Mouse (Mus musculus): ENCODE measurements around the gene Tnnt2. TPM values are rescaled to one million over a fixed set of nuclear protein-coding genes. Genes with fewer than 3 reads are reported as not detected.

Gene Tnnt2
- polyA plus RNA-seq, 1 experiment from 2014 or later = 7,347 TPM

DNA sequence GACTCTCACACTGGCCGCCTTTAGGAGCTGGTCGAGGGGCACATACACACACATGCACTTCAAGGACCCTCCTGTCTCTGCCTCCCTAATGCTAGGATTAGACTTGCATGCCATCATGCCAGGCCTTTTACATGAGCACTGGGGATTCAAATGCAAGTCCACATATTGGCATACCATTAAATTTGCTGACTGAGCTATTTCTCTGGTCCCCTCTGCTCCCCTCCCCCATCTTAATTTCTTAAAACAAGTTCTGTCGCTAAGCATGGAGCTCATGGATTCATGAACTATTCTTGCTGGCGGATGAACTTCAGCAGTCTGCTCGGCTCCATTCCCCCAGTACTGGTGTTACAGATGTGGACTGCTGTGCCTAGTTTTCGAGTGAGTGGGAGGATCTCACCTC lies 56.6 kb downstream of the Tnnt2 start:
- Histone ChIP-seq H3K4me3 (ENCODE audit: control insufficient read depth in 1 of 2, insufficient read depth in 1 of 2, low read depth in 1 of 2, low read length in 2 of 2) (no peak overlapping the region), H3K9ac (ENCODE audit: low read length) (no peak overlapping the region), H3K4me2 (ENCODE audit: low read length) (no peak overlapping the region), H3K27ac (replicated peaks in 1 of 2; ENCODE audit: control insufficient read depth in 1 of 2, insufficient read depth in 1 of 2, low read depth in 2 of 2, low read length in 2 of 2) (no peak overlapping the region), H3K27me3 (ENCODE audit: control insufficient read depth, insufficient read depth, low read length) (peaks cover 3% of the 10 kb centered on the region; the same call in 1 of the 2 replicates), H3K4me1 (ENCODE audit: control insufficient read depth in 2 of 2, insufficient read depth in 2 of 2, low read length in 2 of 2) (no peaks in the 10 kb centered on the region; a peak in 1 of 4 replicates), H3K9me3 (ENCODE audit: control insufficient read depth, low read length) (no peaks in the 10 kb centered on the region), H3K36me3 (ENCODE audit: control insufficient read depth, insufficient read depth, low read length) (no peaks in the 10 kb centered on the region)
- ATAC-seq (ENCODE audit: insufficient number of reproducible peaks, insufficient read depth, low FRiP score, low read depth) = no peak
- 83% methylated on average over 6 of the region's 6 CpGs for WGBS

DNA sequence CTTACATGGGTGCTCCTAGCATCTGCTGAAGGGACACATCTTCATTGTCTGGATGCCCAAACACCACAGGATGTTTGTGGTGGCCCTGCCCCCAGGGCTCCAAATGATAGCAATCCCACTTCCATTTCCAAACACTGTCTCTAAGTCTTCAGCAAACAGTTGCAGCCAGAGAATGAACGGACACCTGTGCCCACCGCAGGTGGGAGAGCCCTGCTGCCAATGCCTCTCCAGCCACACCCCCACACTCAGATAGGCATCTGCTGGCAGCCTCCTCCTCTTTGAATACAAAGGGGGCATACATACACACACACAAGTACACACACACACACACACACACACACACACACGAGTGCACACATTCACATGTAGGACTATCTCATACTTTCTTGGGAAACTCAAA lies 57.2 kb downstream of the Tnnt2 start:
- no peak overlapping the region for H3K27ac ChIP-seq (replicated peaks in 1 of 2; ENCODE audit: control insufficient read depth in 1 of 2, insufficient read depth in 1 of 2, low read depth in 2 of 2, low read length in 2 of 2)
- H3K9me3 ChIP-seq (ENCODE audit: control insufficient read depth, low read length) = no peaks in the 10 kb centered on the region
- ATAC-seq (ENCODE audit: insufficient number of reproducible peaks, insufficient read depth, low FRiP score, low read depth) = no peak
- H3K36me3 ChIP-seq (ENCODE audit: control insufficient read depth, insufficient read depth, low read length) = no peaks in the 10 kb centered on the region
- no peak overlapping the region for H3K4me3 ChIP-seq (ENCODE audit: control insufficient read depth in 1 of 2, insufficient read depth in 1 of 2, low read depth in 1 of 2, low read length in 2 of 2)
- H3K4me1 ChIP-seq (ENCODE audit: control insufficient read depth in 2 of 2, insufficient read depth in 2 of 2, low read length in 2 of 2) = no peaks in the 10 kb centered on the region; a peak in 1 of 4 replicates
- 91% methylated on average over 3 of the region's 3 CpGs for WGBS
- no peak overlapping the region for H3K9ac ChIP-seq (ENCODE audit: low read length)
- H3K27me3 ChIP-seq (ENCODE audit: control insufficient read depth, insufficient read depth, low read length) = peaks cover 3% of the 10 kb centered on the region; the same call in 1 of the 2 replicates
- H3K4me2 ChIP-seq (ENCODE audit: low read length) = no peak overlapping the region

DNA sequence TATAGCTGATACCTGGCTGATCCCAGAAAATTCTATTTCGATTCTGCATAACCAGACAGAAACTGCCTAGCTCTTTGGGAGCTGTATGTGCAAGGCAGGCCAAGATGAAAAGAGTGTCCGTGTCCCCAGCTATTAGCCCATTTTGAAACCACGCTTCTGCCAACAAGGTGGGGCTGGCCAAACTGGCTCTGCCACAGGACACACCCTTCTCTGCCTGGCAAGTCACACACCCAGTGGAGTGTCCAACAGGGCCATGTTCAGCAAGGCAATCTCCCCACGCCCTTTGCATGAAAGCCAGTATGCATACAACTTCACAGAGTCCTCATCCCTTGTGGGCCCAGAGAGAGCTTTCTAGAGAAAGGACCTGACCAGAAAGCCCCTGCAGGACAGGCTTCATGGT lies 59.2 kb downstream of the Tnnt2 start:
- no peaks in the 10 kb centered on the region for H3K36me3 ChIP-seq (ENCODE audit: control insufficient read depth, insufficient read depth, low read length)
- H3K4me3 ChIP-seq (ENCODE audit: control insufficient read depth in 1 of 2, insufficient read depth in 1 of 2, low read depth in 1 of 2, low read length in 2 of 2) = no peak overlapping the region
- WGBS = 80% methylated on average over 4 of the region's 4 CpGs
- no peak overlapping the region for H3K9ac ChIP-seq (ENCODE audit: low read length)
- H3K9me3 ChIP-seq (ENCODE audit: control insufficient read depth, low read length) = no peaks in the 10 kb centered on the region
- H3K27ac ChIP-seq (replicated peaks in 1 of 2; ENCODE audit: control insufficient read depth in 1 of 2, insufficient read depth in 1 of 2, low read depth in 2 of 2, low read length in 2 of 2) = no peak overlapping the region
- H3K4me1 ChIP-seq (ENCODE audit: control insufficient read depth in 2 of 2, insufficient read depth in 2 of 2, low read length in 2 of 2) = no peaks in the 10 kb centered on the region; a peak in 1 of 4 replicates
- ATAC-seq (ENCODE audit: insufficient number of reproducible peaks, insufficient read depth, low FRiP score, low read depth) = no peak
- no peak overlapping the region for H3K4me2 ChIP-seq (ENCODE audit: low read length)
- peaks cover 3% of the 10 kb centered on the region; the same call in 1 of the 2 replicates for H3K27me3 ChIP-seq (ENCODE audit: control insufficient read depth, insufficient read depth, low read length)

GRCm38 (mm10) chr1:135899295-135899694 lies 63.1 kb downstream of the Tnnt2 start:
- 88% methylated on average over 6 of the region's 6 CpGs for WGBS
- H3K27me3 ChIP-seq (ENCODE audit: control insufficient read depth, insufficient read depth, low read length) = peaks cover 3% of the 10 kb centered on the region; the same call in 1 of the 2 replicates

DNA sequence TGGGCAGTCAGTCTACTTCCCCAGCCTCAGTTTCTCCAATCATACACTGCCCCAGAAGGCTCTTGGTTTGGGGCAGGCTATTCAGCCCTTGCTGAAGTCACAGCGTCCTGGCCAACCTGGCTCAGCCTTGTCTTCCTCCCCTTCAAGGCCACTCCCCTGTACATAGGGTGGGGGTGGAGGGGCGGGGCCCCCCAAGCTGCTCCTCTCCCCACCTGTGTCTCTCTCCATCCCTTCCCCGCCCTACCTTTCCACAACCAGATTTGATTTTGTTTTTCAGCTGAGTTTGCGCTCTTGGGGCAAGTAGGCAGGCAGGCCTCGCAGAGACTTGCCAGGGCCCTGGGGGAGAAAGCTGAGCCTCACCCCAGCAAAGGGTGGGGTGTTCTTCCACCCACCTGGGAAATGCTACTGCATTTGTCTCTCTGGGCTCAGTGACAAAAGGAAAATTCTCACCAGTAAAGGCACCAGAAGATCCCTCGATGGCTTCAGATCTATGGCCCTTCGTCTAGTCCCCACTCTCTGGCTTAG lies 63.9 kb downstream of the Tnnt2 start:
- no peak for ATAC-seq (ENCODE audit: insufficient number of reproducible peaks, insufficient read depth, low FRiP score, low read depth)
- H3K4me3 ChIP-seq (ENCODE audit: control insufficient read depth in 1 of 2, insufficient read depth in 1 of 2, low read depth in 1 of 2, low read length in 2 of 2) = no peak overlapping the region
- no peaks in the 10 kb centered on the region for H3K9me3 ChIP-seq (ENCODE audit: control insufficient read depth, low read length)
- H3K36me3 ChIP-seq (ENCODE audit: control insufficient read depth, insufficient read depth, low read length) = no peaks in the 10 kb centered on the region
- no peak overlapping the region for H3K4me2 ChIP-seq (ENCODE audit: low read length)
- H3K27me3 ChIP-seq (ENCODE audit: control insufficient read depth, insufficient read depth, low read length) = peaks cover 3% of the 10 kb centered on the region; the same call in 1 of the 2 replicates
- no peaks in the 10 kb centered on the region for H3K4me1 ChIP-seq (ENCODE audit: control insufficient read depth in 2 of 2, insufficient read depth in 2 of 2, low read length in 2 of 2)
- no peak overlapping the region for H3K9ac ChIP-seq (ENCODE audit: low read length)
- WGBS = 63% methylated on average over 7 of the region's 7 CpGs
- H3K27ac ChIP-seq (replicated peaks in 1 of 2; ENCODE audit: control insufficient read depth in 1 of 2, insufficient read depth in 1 of 2, low read depth in 2 of 2, low read length in 2 of 2) = no peak overlapping the region

More at GRCm38 (mm10) chr1:135899295-135899694, 63.1 kb downstream of the Tnnt2 start:
- Histone ChIP-seq H3K36me3 (ENCODE audit: control insufficient read depth, insufficient read depth, low read length) (no peaks in the 10 kb centered on the region), H3K9me3 (ENCODE audit: control insufficient read depth, low read length) (no peaks in the 10 kb centered on the region), H3K9ac (ENCODE audit: low read length) (no peak overlapping the region), H3K4me2 (ENCODE audit: low read length) (no peak overlapping the region), H3K27ac (replicated peaks in 1 of 2; ENCODE audit: control insufficient read depth in 1 of 2, insufficient read depth in 1 of 2, low read depth in 2 of 2, low read length in 2 of 2) (no peak overlapping the region), H3K4me3 (ENCODE audit: control insufficient read depth in 1 of 2, insufficient read depth in 1 of 2, low read depth in 1 of 2, low read length in 2 of 2) (no peak overlapping the region), H3K4me1 (ENCODE audit: control insufficient read depth in 2 of 2, insufficient read depth in 2 of 2, low read length in 2 of 2) (no peaks in the 10 kb centered on the region)
- no peak for ATAC-seq (ENCODE audit: insufficient number of reproducible peaks, insufficient read depth, low FRiP score, low read depth)

Other genes with a start within 250 kb of the Tnnt2 start
- gene Nav1, start 229.1 kb upstream of the Tnnt2 start, polyA plus RNA-seq (2014; fragmentation: Nextera tagmentation; extraction: Ambion mirVana) = 28.0 and 33.6 TPM in 2 replicates
- 133 and 220 TPM in 2 replicates for gene Csrp1, start 116.3 kb upstream of the Tnnt2 start, polyA plus RNA-seq (2014; fragmentation: Nextera tagmentation; extraction: Ambion mirVana)
- 72.4 and 77.2 TPM in 2 replicates for gene Phlda3, start 70.2 kb upstream of the Tnnt2 start, polyA plus RNA-seq (2014; fragmentation: Nextera tagmentation; extraction: Ambion mirVana)
- 5,020 and 5,035 TPM in 2 replicates for gene Tnni1, start 56.9 kb upstream of the Tnnt2 start, polyA plus RNA-seq (2014; fragmentation: Nextera tagmentation; extraction: Ambion mirVana)
- gene Lad1, start 17.8 kb upstream of the Tnnt2 start, polyA plus RNA-seq (2014; fragmentation: Nextera tagmentation; extraction: Ambion mirVana) = 3.1 and 4.8 TPM in 2 replicates
- gene Pkp1, start 82.9 kb downstream of the Tnnt2 start, polyA plus RNA-seq (2014; fragmentation: Nextera tagmentation; extraction: Ambion mirVana) = 0.04 and 0.08 TPM in 2 replicates
- gene Igfn1, start 170.0 kb downstream of the Tnnt2 start, polyA plus RNA-seq (2014; fragmentation: Nextera tagmentation; extraction: Ambion mirVana) = 0.08 TPM in 1 of 2 replicates, not detected in the other
- 38.9 and 82.2 TPM in 2 replicates for gene Tmem9, start 171.8 kb downstream of the Tnnt2 start, polyA plus RNA-seq (2014; fragmentation: Nextera tagmentation; extraction: Ambion mirVana)
- not detected in 2 replicates for gene Ascl5, start 214.4 kb downstream of the Tnnt2 start, polyA plus RNA-seq (2014; fragmentation: Nextera tagmentation; extraction: Ambion mirVana)
- gene Cacna1s, start 216.4 kb downstream of the Tnnt2 start, polyA plus RNA-seq (2014; fragmentation: Nextera tagmentation; extraction: Ambion mirVana) = 0.20 and 0.45 TPM in 2 replicates